ENCODE assay signal across 8 mouse cellular contexts in genomic region chr1:59762208-59762607, GRCm38 (mm10). TPM values are rescaled to one million over a fixed set of nuclear protein-coding genes. Genes with fewer than 3 reads are reported as not detected.
DNase-seq lines count a peak whose midpoint lies in the region; ATAC-seq and TF ChIP-seq lines count a peak whose summit lies in the region.

No protein-coding gene starts in this region.

- no peaks in the 10 kb centered on the region for H3K9me3 ChIP-seq in ES-Bruce4 (replicated peaks; ENCODE audit: control insufficient read depth, insufficient read depth, low read length, poor library complexity, severe bottlenecking)
- no peaks in the 10 kb centered on the region for H3K9me3 ChIP-seq in embryonic facial prominence, embryonic 11.5 days (replicated peaks; ENCODE audit: control insufficient read depth, low read length)
- H3K9me3 ChIP-seq in stomach, embryonic 16.5 days (replicated peaks; ENCODE audit: control insufficient read depth, low read length) = no peaks in the 10 kb centered on the region

- H3K36me3 ChIP-seq in ES-Bruce4 (ENCODE audit: control insufficient read depth, insufficient read depth, low read length, poor library complexity, severe bottlenecking) = no peaks in the 10 kb centered on the region
- no peaks in the 10 kb centered on the region for H3K36me3 ChIP-seq in embryonic facial prominence, embryonic 11.5 days (replicated peaks; ENCODE audit: control insufficient read depth, insufficient read depth, low read depth, low read length)
- no peaks in the 10 kb centered on the region for H3K36me3 ChIP-seq in stomach, embryonic 16.5 days (ENCODE audit: control insufficient read depth, insufficient read depth, low read length)

- ATAC-seq in cerebellum, adult (ENCODE audit: insufficient number of reproducible peaks, low FRiP score, low TSS enrichment) = no peak
- ATAC-seq in embryonic facial prominence, embryonic 11.5 days (replicated peaks; ENCODE audit: insufficient number of reproducible peaks, low FRiP score, low TSS enrichment, low read depth) = no peak
- ATAC-seq in stomach, embryonic 16.5 days (ENCODE audit: insufficient read depth, low FRiP score) = no peak

- no peaks in the 10 kb centered on the region for H3K27me3 ChIP-seq in ES-Bruce4 (ENCODE audit: control insufficient read depth, insufficient read depth, low read length, poor library complexity, severe bottlenecking)
- no peaks in the 10 kb centered on the region for H3K27me3 ChIP-seq in embryonic facial prominence, embryonic 11.5 days (ENCODE audit: control insufficient read depth, insufficient read depth, low read length)
- no peaks in the 10 kb centered on the region for H3K27me3 ChIP-seq in stomach, embryonic 16.5 days (ENCODE audit: control insufficient read depth, insufficient read depth, low read length)

- TF ChIP-seq EP300 in ES-Bruce4 (IDR thresholded peaks at IDR 0.05; ENCODE audit: insufficient read depth, low read depth, low read length) = no peak

- TF ChIP-seq CTCF in ES-Bruce4 (IDR thresholded peaks at IDR 0.05; ENCODE audit: low read depth, low read length) = no peak
- TF ChIP-seq CTCF in left cerebral cortex, adult 2 months (IDR thresholded peaks at IDR 0.05) = no peak

- WGBS in embryonic facial prominence, embryonic 11.5 days = 2% methylated on average over 10 of the region's 10 CpGs
- 4% methylated on average over 10 of the region's 10 CpGs for WGBS in stomach, embryonic 16.5 days

- H3K4me2 ChIP-seq in embryonic facial prominence, embryonic 11.5 days (ENCODE audit: low read depth, low read length) = peak overlapping the region; percentile 83
- H3K4me2 ChIP-seq in stomach, embryonic 16.5 days (ENCODE audit: low read depth, low read length) = peak overlapping the region; percentile 90

- H3K27ac ChIP-seq in ES-Bruce4 (ENCODE audit: insufficient read depth, low read length) = peak overlapping the region; percentile 60
- peak overlapping the region; percentile 98 for H3K27ac ChIP-seq in embryonic facial prominence, embryonic 11.5 days (replicated peaks; ENCODE audit: low read depth, low read length)
- H3K27ac ChIP-seq in left cerebral cortex, adult 2 months = peak overlapping the region; percentile 98
- H3K27ac ChIP-seq in stomach, embryonic 16.5 days (ENCODE audit: low read length) = peak overlapping the region; percentile 99

- H3K4me3 ChIP-seq in ES-Bruce4 (ENCODE audit: low read depth, low read length) = peak overlapping the region; percentile 84
- H3K4me3 ChIP-seq in embryonic facial prominence, embryonic 11.5 days (ENCODE audit: low read depth, low read length) = peak overlapping the region; percentile 94
- H3K4me3 ChIP-seq in left cerebral cortex, adult 2 months = peak overlapping the region; percentile 77
- H3K4me3 ChIP-seq in stomach, embryonic 16.5 days (replicated peaks; ENCODE audit: low read length) = peak overlapping the region; percentile 78

- H3K4me1 ChIP-seq in ES-Bruce4 (ENCODE audit: control insufficient read depth, insufficient read depth, low read length) = no peaks in the 10 kb centered on the region
- H3K4me1 ChIP-seq in embryonic facial prominence, embryonic 11.5 days (ENCODE audit: control insufficient read depth, insufficient read depth, low read length) = no peaks in the 10 kb centered on the region
- H3K4me1 ChIP-seq in stomach, embryonic 16.5 days (ENCODE audit: control insufficient read depth, insufficient read depth, low read length) = peaks cover 9% of the 10 kb centered on the region; the same call in 1 of the 2 replicates

- peak; percentile 29 to 40 for DNase-seq in cerebellum, adult 18-20 months
- peak; percentile 71 for DNase-seq in embryonic facial prominence, embryonic 11.5 days (ENCODE audit: low spot score)
- peak; percentile 23 for DNase-seq in heart, postnatal 4 days
- DNase-seq in left cerebral cortex, adult 2 months (ENCODE audit: extremely low spot score in 1 of 2, low spot score in 2 of 2) = peak; percentile 21 to 31
- DNase-seq in mesoderm, embryonic 11.5 days (ENCODE audit: low read depth, low spot score) = peak; percentile 65

- no peak for TF ChIP-seq POLR2A in ES-Bruce4 (IDR thresholded peaks at IDR 0.05; ENCODE audit: insufficient read depth, low read length)

- peak overlapping the region; percentile 89 for H3K9ac ChIP-seq in ES-Bruce4 (ENCODE audit: low read depth, poor library complexity, severe bottlenecking)
- peak overlapping the region; percentile 93 for H3K9ac ChIP-seq in embryonic facial prominence, embryonic 11.5 days (replicated peaks; ENCODE audit: low read length)
- peak overlapping the region; percentile 95 for H3K9ac ChIP-seq in stomach, embryonic 16.5 days (ENCODE audit: low read length)

- intact Hi-C loops in left cerebral cortex, adult 2 months (cut with DNase I) = loop anchor here (1.0 kb wide), 1 partner anchor 150 kb away; no protein-coding TSS in a partner anchor

RNA-seq across cellular contexts. Expression of gene Bmpr2, which starts 1.0 kb away (rescaled TPM):
- 28.5 and 29.2 TPM in 2 replicates for polyA plus RNA-seq in ES-Bruce4 (2011; ENCODE audit: insufficient read depth, insufficient read length, low read depth, missing spikeins)
- polyA plus RNA-seq in embryonic facial prominence, embryonic 11.5 days (2014; fragmentation: Nextera tagmentation; extraction: Ambion mirVana) = 11.6 and 11.9 TPM in 2 replicates
- 10 to 100 TPM; 53.1 TPM for total RNA-seq in heart, postnatal 4 days (2021)
- total RNA-seq in left cerebral cortex, adult 2 months (2021) = 100 to 1,000 TPM in 1 of 2 experiments, 10 to 100 TPM in 1; 99.9 to 100 TPM
- 7.1 and 7.9 TPM in 2 replicates for polyA plus RNA-seq in stomach, embryonic 16.5 days (2015; fragmentation: Nextera tagmentation; extraction: Ambion mirVana)
